Mouse (Mus musculus) MEL (cell line): ENCODE results near the gene Rab13. TPM values are rescaled to one million over a fixed set of nuclear protein-coding genes. Genes with fewer than 3 reads are reported as not detected.
A peak's percentile ranks its signal among the peaks of the same experiment; 100 is the strongest.

Source experiments
- DNase-seq: peaks from one replicate; pipeline ENCODE4 v3.0.0; 2011; ENCODE audit warnings: low read depth, low spot score
- H3K27ac ChIP-seq: 2 replicates; pipeline ENCODE4 v1.5.1; 2012; ENCODE audit warnings: low read depth, mild to moderate bottlenecking, control low read depth, low read length, moderate library complexity; ENCODE audit not compliant: control insufficient read depth
- H3K27me3 ChIP-seq, 2 experiments: fragments of 150-350 bp in 1 of 2; sonication (generic) in 1 of 2; 2 replicates each; pipeline ENCODE4 v1.6.1; 2012; ENCODE audit warnings: low read length in 2 of 2, mild to moderate bottlenecking in 2 of 2, improper control_type of control experiment in 1 of 2, moderate library complexity in 1 of 2; ENCODE audit not compliant: insufficient read depth in 2 of 2, control insufficient read depth in 1 of 2
- H3K36me3 ChIP-seq, 2 experiments: 2 replicates each; pipeline ENCODE4 v1.6.1; 2012 to 2014; ENCODE audit warnings: low read length in 2 of 2, improper control_type of control experiment in 1 of 2, inconsistent platforms in 1 of 2, mild to moderate bottlenecking in 1 of 2; ENCODE audit not compliant: insufficient read depth in 2 of 2, control insufficient read depth in 1 of 2
- H3K4me1 ChIP-seq, 2 experiments: fragments of 150-350 bp in 1 of 2; sonication (generic) in 1 of 2; 2 replicates each; pipeline ENCODE4 v1.6.1; 2012; ENCODE audit warnings: low read length in 2 of 2, improper control_type of control experiment in 1 of 2, mild to moderate bottlenecking in 1 of 2; ENCODE audit not compliant: insufficient read depth in 2 of 2, control insufficient read depth in 1 of 2
- H3K4me3 ChIP-seq, 2 experiments: fragments of 150-350 bp in 1 of 2; sonication (generic) in 1 of 2; 2 replicates each; pipeline ENCODE4 v1.5.1; 2012; ENCODE audit warnings: low read depth in 2 of 2, low read length in 2 of 2, mild to moderate bottlenecking in 2 of 2, moderate library complexity in 2 of 2, control low read depth in 1 of 2, improper control_type of control experiment in 1 of 2; ENCODE audit not compliant: control insufficient read depth in 1 of 2, insufficient read depth in 1 of 2
- H3K79me2 ChIP-seq: 2 replicates; pipeline ENCODE4 v1.6.1; 2012; ENCODE audit warnings: mild to moderate bottlenecking, low read length, moderate library complexity; ENCODE audit not compliant: control insufficient read depth, poor library complexity, insufficient read depth
- H3K9ac ChIP-seq: 2 replicates; pipeline ENCODE4 v1.6.1; 2012; ENCODE audit warnings: low read depth, mild to moderate bottlenecking, control low read depth, low read length, moderate library complexity; ENCODE audit not compliant: control insufficient read depth, poor library complexity, severe bottlenecking
- H3K9me3 ChIP-seq: fragments of 150-350 bp; sonication (generic); replicated peaks from 2 replicates; pipeline ENCODE4 v1.6.1; 2012; ENCODE audit warnings: mild to moderate bottlenecking, low read length, improper control_type of control experiment, moderate library complexity; ENCODE audit not compliant: insufficient read depth
- BHLHE40 ChIP-seq: IDR thresholded peaks from 2 replicates; pipeline ENCODE4 v1.6.1; 2012; ENCODE audit warnings: low read depth, mild to moderate bottlenecking, inconsistent platforms, low read length, improper control_type of control experiment, borderline replicate concordance
- CHD1 ChIP-seq: IDR thresholded peaks from 2 replicates; pipeline ENCODE4 v1.6.1; 2012; ENCODE audit warnings: low read depth, mild to moderate bottlenecking, inconsistent platforms, low read length, improper control_type of control experiment
- CHD2 ChIP-seq: IDR thresholded peaks from 2 replicates; pipeline ENCODE4 v1.6.1; 2011; ENCODE audit warnings: low read length, improper control_type of control experiment
- CTCF ChIP-seq, 3 experiments: IDR thresholded peaks in 2 of 3; conservative IDR thresholded peaks in 1 of 3; 2 replicates each; pipeline ENCODE4 v1.5.1; 2011 to 2012; ENCODE audit warnings: low read length in 3 of 3, low read depth in 2 of 3, mild to moderate bottlenecking in 2 of 3, improper control_type of control experiment in 1 of 3, inconsistent platforms in 1 of 3, mixed read lengths in 1 of 3, moderate library complexity in 1 of 3; ENCODE audit not compliant: control insufficient read depth in 1 of 3, insufficient read depth in 1 of 3, poor library complexity in 1 of 3, severe bottlenecking in 1 of 3
- E2F4 ChIP-seq: IDR thresholded peaks from 2 replicates; pipeline ENCODE4 v1.6.1; 2011; ENCODE audit warnings: low read depth, low read length, improper control_type of control experiment, borderline replicate concordance
- ELF1 ChIP-seq: IDR thresholded peaks from 2 replicates; pipeline ENCODE4 v1.6.1; 2014; ENCODE audit warnings: low read depth, mild to moderate bottlenecking, inconsistent platforms, low read length, improper control_type of control experiment, moderate library complexity
- EP300 ChIP-seq, 2 experiments: IDR thresholded peaks; 2 replicates each; pipeline ENCODE4 v1.6.1; 2011; ENCODE audit warnings: improper control_type of control experiment in 2 of 2, low read length in 2 of 2, low read depth in 1 of 2, mild to moderate bottlenecking in 1 of 2
- ETS1 ChIP-seq: IDR thresholded peaks from 2 replicates; pipeline ENCODE4 v1.6.1; 2012; ENCODE audit warnings: low read depth, mild to moderate bottlenecking, inconsistent platforms, low read length, improper control_type of control experiment, moderate library complexity
- JUND ChIP-seq: IDR thresholded peaks from 2 replicates; pipeline ENCODE4 v1.6.1; 2011; ENCODE audit warnings: low read depth, mild to moderate bottlenecking, improper control_type of control experiment, low read length
- KAT2A ChIP-seq: conservative IDR thresholded peaks from 2 replicates; pipeline ENCODE4 v1.6.1; 2012; ENCODE audit warnings: low read depth, low read length, improper control_type of control experiment, inconsistent platforms
- MAX ChIP-seq: IDR thresholded peaks from 2 replicates; pipeline ENCODE4 v1.6.1; 2011; ENCODE audit warnings: low read length, improper control_type of control experiment
- MAZ ChIP-seq: IDR thresholded peaks from 2 replicates; pipeline ENCODE4 v1.6.1; 2012; ENCODE audit warnings: low read depth, mild to moderate bottlenecking, inconsistent platforms, low read length, improper control_type of control experiment
- MEF2A ChIP-seq: IDR thresholded peaks from 2 replicates; pipeline ENCODE4 v1.6.1; 2014; ENCODE audit warnings: low read depth, mild to moderate bottlenecking, inconsistent platforms, low read length, improper control_type of control experiment; ENCODE audit not compliant: poor library complexity, insufficient replicate concordance, severe bottlenecking; ENCODE audit errors: extremely low read depth
- MXI1 ChIP-seq: IDR thresholded peaks from 2 replicates; pipeline ENCODE4 v1.6.1; 2011; ENCODE audit warnings: mild to moderate bottlenecking, low read depth, low read length, improper control_type of control experiment
- MYB ChIP-seq: IDR thresholded peaks from 2 replicates; pipeline ENCODE4 v1.6.1; 2011; ENCODE audit warnings: mild to moderate bottlenecking, low read depth, low read length, improper control_type of control experiment
- MYC ChIP-seq: IDR thresholded peaks from 2 replicates; pipeline ENCODE4 v1.6.1; 2011; ENCODE audit warnings: low read depth, mild to moderate bottlenecking, low read length, improper control_type of control experiment, moderate library complexity
- NELFE ChIP-seq: IDR thresholded peaks from 2 replicates; pipeline ENCODE4 v1.6.1; 2011; ENCODE audit warnings: low read depth, low read length, improper control_type of control experiment
- NRF1 ChIP-seq: IDR thresholded peaks from 2 replicates; pipeline ENCODE4 v1.6.1; 2014; ENCODE audit warnings: low read depth, mild to moderate bottlenecking, inconsistent platforms, low read length, improper control_type of control experiment, moderate library complexity; ENCODE audit not compliant: poor library complexity, insufficient read depth, severe bottlenecking
- POLR2A ChIP-seq, 2 experiments: IDR thresholded peaks; 2 replicates each; pipeline ENCODE4 v1.6.1; 2011 to 2012; ENCODE audit warnings: low read length in 2 of 2, mild to moderate bottlenecking in 2 of 2, control low read depth in 1 of 2, improper control_type of control experiment in 1 of 2, low read depth in 1 of 2, moderate library complexity in 1 of 2; ENCODE audit not compliant: control insufficient read depth in 1 of 2, insufficient read depth in 1 of 2, poor library complexity in 1 of 2
- POLR2AphosphoS2 ChIP-seq: IDR thresholded peaks from 2 replicates; pipeline ENCODE4 v1.6.1; 2011; ENCODE audit warnings: low read length, improper control_type of control experiment
- POLR2AphosphoS5 ChIP-seq: IDR thresholded peaks from 2 replicates; pipeline ENCODE4 v1.6.1; 2012; ENCODE audit warnings: low read depth, borderline replicate concordance, mild to moderate bottlenecking, inconsistent platforms, low read length, moderate library complexity, mixed read lengths
- RCOR1 ChIP-seq: IDR thresholded peaks from 2 replicates; pipeline ENCODE4 v1.6.1; 2012; ENCODE audit warnings: low read depth, mild to moderate bottlenecking, inconsistent platforms, low read length, improper control_type of control experiment
- SIN3A ChIP-seq: IDR thresholded peaks from 2 replicates; pipeline ENCODE4 v1.6.1; 2012; ENCODE audit warnings: low read length, improper control_type of control experiment, inconsistent platforms
- SMC3 ChIP-seq: IDR thresholded peaks from 2 replicates; pipeline ENCODE4 v1.6.1; 2011; ENCODE audit warnings: low read depth, low read length, improper control_type of control experiment
- TAL1 ChIP-seq: IDR thresholded peaks from 2 replicates; pipeline ENCODE4 v1.6.1; 2012; ENCODE audit warnings: mild to moderate bottlenecking, inconsistent platforms, low read length, moderate library complexity, mixed read lengths
- TBP ChIP-seq: IDR thresholded peaks from 2 replicates; pipeline ENCODE4 v1.8.0; 2011; ENCODE audit warnings: low read depth, low read length, improper control_type of control experiment
- TCF12 ChIP-seq: IDR thresholded peaks from 2 replicates; pipeline ENCODE4 v1.6.1; 2014; ENCODE audit warnings: low read depth, mild to moderate bottlenecking, inconsistent platforms, low read length, improper control_type of control experiment, moderate library complexity
- UBTF ChIP-seq: IDR thresholded peaks from 2 replicates; pipeline ENCODE4 v1.6.1; 2012; ENCODE audit warnings: low read depth, mild to moderate bottlenecking, inconsistent platforms, low read length, improper control_type of control experiment, moderate library complexity, borderline replicate concordance; ENCODE audit not compliant: insufficient read depth
- USF1 ChIP-seq: IDR thresholded peaks from 2 replicates; pipeline ENCODE4 v1.6.1; 2014; ENCODE audit warnings: low read depth, mild to moderate bottlenecking, inconsistent platforms, low read length, improper control_type of control experiment, moderate library complexity
- USF2 ChIP-seq, 2 experiments: IDR thresholded peaks; 2 replicates each; pipeline ENCODE4 v1.6.1; 2011 to 2012; ENCODE audit warnings: improper control_type of control experiment in 2 of 2, low read length in 2 of 2, borderline replicate concordance in 1 of 2, inconsistent platforms in 1 of 2, low read depth in 1 of 2, mild to moderate bottlenecking in 1 of 2; ENCODE audit not compliant: insufficient read depth in 1 of 2
- ZC3H11A ChIP-seq: IDR thresholded peaks from 2 replicates; pipeline ENCODE4 v1.6.1; 2012; ENCODE audit warnings: low read depth, mild to moderate bottlenecking, inconsistent platforms, low read length, improper control_type of control experiment
- ZKSCAN1 ChIP-seq: IDR thresholded peaks from 2 replicates; pipeline ENCODE4 v1.6.1; 2012; ENCODE audit warnings: low read depth, mild to moderate bottlenecking, inconsistent platforms, low read length, improper control_type of control experiment, moderate library complexity
- ZMIZ1 ChIP-seq: IDR thresholded peaks from 2 replicates; pipeline ENCODE4 v1.6.1; 2012; ENCODE audit warnings: low read depth, mild to moderate bottlenecking, inconsistent platforms, low read length, improper control_type of control experiment, moderate library complexity
- ZNF384 ChIP-seq: IDR thresholded peaks from 2 replicates; pipeline ENCODE4 v1.6.1; 2012; ENCODE audit warnings: low read depth, mild to moderate bottlenecking, inconsistent platforms, low read length, improper control_type of control experiment
- polyA plus RNA-seq, 2 experiments: library from polyadenylated mRNA; stranded (reverse) in 1 of 2; unstranded in 1 of 2; fragments of >175 nt in 1 of 2; fragments of >200 nt in 1 of 2; gene quantifications; 2 replicates each; pipeline versions ENCODE4 v1.2.1 to v1.2.4; 2012; ENCODE audit warnings: low replicate concordance in 2 of 2, low read depth in 1 of 2; ENCODE audit not compliant: insufficient read length in 2 of 2, insufficient read depth in 1 of 2, missing spikeins in 1 of 2
- total RNA-seq: library from RNA; depleted of rRNA; stranded (reverse); fragments of 300-350 nt; gene quantifications from 2 replicates; pipeline ENCODE4 v1.2.3, GENCODE M21; 2012

Gene Rab13
- total and polyA plus RNA-seq, 3 experiments = 5.1 to 7.7 TPM; not detected in 1

DNA sequence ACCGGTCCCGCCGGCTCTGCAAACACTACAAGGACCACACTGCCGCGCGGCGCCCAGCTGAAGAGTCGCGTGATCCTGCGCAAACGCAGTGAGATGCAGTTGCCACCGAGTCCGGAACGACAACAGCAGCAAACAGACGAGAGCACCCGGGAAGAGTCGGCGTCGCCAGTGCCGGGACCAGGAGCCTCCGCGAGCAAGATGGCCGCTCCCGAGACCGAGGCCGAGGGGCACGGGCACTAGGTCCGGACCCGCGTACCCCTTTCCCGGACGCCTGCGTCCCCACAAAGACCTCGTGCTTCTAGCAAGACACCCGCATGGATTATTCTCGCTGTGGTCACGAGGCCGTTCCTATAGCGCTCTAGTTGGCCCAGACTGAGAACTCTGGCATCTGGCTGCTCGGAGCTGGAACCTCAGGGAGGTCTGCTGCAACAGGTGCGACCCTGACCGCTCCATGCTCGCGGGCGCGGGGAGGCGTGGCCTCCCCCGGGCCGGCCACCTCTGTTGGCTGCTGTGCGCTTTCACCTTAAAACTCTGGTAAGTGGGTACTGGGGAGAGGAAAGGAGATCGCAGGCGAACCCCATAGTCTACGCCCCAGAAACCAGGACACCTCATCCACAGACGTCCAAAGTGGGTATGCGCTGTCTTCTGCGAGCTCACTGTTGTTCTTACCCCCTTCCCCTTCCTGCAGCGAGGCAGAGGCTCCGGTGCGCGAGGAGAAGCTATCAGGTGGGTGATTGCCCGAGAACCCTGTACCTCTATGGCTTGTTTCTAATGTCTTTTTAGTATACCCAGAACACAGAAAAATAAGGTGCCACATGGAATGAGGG, 18.2 kb downstream of the Rab13 start, which contains the start of gene Jtb:
TSS of gene Jtb (plus strand) at position 91 of the 827 bp plus-strand sequence.
- Histone ChIP-seq H3K9me3 (no peaks in the 10 kb centered on the region), H3K36me3 (peaks cover 2 to 14% of the 10 kb centered on the region in 2 experiments; a peak in 3 of 4 replicates), H3K4me1 (peaks cover 7 to 10% of the 10 kb centered on the region in 2 experiments; a peak in 2 of 4 replicates), H3K27ac (peak within 1 kb of the TSS; percentile 80), H3K27me3 (no peaks in the 10 kb centered on the region), H3K79me2 (peaks cover 14% of the 10 kb centered on the region), H3K4me3 (peak within 1 kb of the TSS; percentile 66 to 79), H3K9ac (peak within 1 kb of the TSS; percentile 83)
- DNase-seq = peak; percentile 99
- TF ChIP-seq NELFE (peak; percentile 88), POLR2AphosphoS2 (peak; percentile 94; the same call in 1 of the 2 replicates), ZC3H11A (no peak), BHLHE40 (peak; percentile 99), JUND (no peak), USF2 (IDR thresholded peaks at IDR 0.05; ENCODE audit: borderline replicate concordance in 1 of 2, insufficient read depth in 1 of 2, low read depth in 1 of 2, low read length in 2 of 2) (peak; percentile 25 to 73; a peak in 3 of 4 replicates), TAL1 (no peak), ELF1 (peak; percentile 97), SIN3A (peak; percentile 99), UBTF (peak; percentile 77; the same call in 1 of the 2 replicates), POLR2AphosphoS5 (peak; percentile 35; the same call in 1 of the 2 replicates), MAZ (0 out of 2 replicates have a peak, but pooled peaks have one; percentile 13), USF1 (peak; percentile 98), CHD1 (no peak), ETS1 (peak; percentile 83), KAT2A (peak; percentile 99), ZNF384 (no peak), CTCF (IDR thresholded peaks at IDR 0.05 in 2 of 3, conservative IDR thresholded peaks at IDR 0.05 in 1 of 3; ENCODE audit: control insufficient read depth in 1 of 3, insufficient read depth in 1 of 3, low read depth in 2 of 3, low read length in 3 of 3, poor library complexity in 1 of 3, severe bottlenecking in 1 of 3) (0 out of 6 replicates have a peak, but pooled peaks of 1 of the 3 experiments have one; percentile 6), MAX (peak; percentile 80; the same call in 1 of the 2 replicates), MYC (peak; percentile 88), ZMIZ1 (peak; percentile 98), POLR2A (IDR thresholded peaks at IDR 0.05; ENCODE audit: control insufficient read depth in 1 of 2, insufficient read depth in 1 of 2, low read depth in 1 of 2, low read length in 2 of 2, poor library complexity in 1 of 2) (peak; percentile 97 to 99; a peak in 3 of 4 replicates), TCF12 (peak; percentile 87), SMC3 (no peak), MEF2A (no peak), ZKSCAN1 (no peak), MXI1 (peak; percentile 91), CHD2 (peak; percentile 89), E2F4 (no peak; the same call in 1 of the 2 replicates), EP300 (IDR thresholded peaks at IDR 0.05; ENCODE audit: low read depth in 1 of 2, low read length in 2 of 2) (0 out of 4 replicates have a peak, but pooled peaks of 1 of the 2 experiments have one; percentile 2), NRF1 (peak; percentile 98), MYB (peak; percentile 47; the same call in 1 of the 2 replicates), TBP (peak; percentile 89), RCOR1 (no peak)
